Mouse (Mus musculus) adrenal gland, postnatal 4 days (tissue): ENCODE results near the gene Gli2. TPM values are rescaled to one million over a fixed set of nuclear protein-coding genes. Genes with fewer than 3 reads are reported as not detected.

Source experiments
- DNase-seq, 2 experiments: peaks; one replicate each; pipeline ENCODE4 v3.0.0; 2021 to 2022; ENCODE audit warnings: low spot score in 2 of 2, mixed read lengths in 2 of 2
- total RNA-seq, 2 experiments: library from RNA; stranded (reverse); gene quantifications; 2 replicates each; pipeline ENCODE4 v1.2.3; 2021

Gli2 gene
- total RNA-seq, 2 experiments from 2014 or later: 3.9 to 4.3 TPM

DNA sequence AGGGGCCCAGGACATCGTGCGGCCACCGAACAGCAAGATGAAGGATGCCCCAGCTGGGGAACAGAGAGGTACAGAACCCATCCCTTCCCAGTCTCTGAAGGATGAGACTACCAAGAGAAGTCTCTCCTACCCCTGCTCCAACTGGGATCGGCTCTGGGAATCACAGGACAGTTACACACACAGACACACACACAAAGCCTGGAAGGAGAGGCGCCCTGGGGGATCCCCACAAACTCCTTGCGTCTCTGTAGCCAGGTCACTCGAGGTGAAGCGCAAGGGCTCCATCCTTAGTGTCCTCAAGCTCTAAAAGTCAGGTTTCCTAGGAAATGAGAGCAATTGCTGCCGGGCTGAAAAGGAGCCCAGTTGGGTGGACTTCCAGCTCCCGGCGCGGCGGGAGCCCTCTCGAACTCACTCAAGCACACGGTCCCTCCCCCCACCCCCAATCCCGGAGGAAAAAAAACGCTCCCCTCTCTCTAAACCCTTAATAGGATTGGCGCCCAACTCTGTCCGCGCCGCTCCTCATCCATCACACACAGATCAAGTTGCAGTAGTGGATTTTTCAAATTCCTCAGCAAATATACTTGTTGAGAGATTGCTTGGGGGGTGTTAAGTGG, 1.4 kb downstream of the Gli2 start:
- DNase-seq: no peak

DNA sequence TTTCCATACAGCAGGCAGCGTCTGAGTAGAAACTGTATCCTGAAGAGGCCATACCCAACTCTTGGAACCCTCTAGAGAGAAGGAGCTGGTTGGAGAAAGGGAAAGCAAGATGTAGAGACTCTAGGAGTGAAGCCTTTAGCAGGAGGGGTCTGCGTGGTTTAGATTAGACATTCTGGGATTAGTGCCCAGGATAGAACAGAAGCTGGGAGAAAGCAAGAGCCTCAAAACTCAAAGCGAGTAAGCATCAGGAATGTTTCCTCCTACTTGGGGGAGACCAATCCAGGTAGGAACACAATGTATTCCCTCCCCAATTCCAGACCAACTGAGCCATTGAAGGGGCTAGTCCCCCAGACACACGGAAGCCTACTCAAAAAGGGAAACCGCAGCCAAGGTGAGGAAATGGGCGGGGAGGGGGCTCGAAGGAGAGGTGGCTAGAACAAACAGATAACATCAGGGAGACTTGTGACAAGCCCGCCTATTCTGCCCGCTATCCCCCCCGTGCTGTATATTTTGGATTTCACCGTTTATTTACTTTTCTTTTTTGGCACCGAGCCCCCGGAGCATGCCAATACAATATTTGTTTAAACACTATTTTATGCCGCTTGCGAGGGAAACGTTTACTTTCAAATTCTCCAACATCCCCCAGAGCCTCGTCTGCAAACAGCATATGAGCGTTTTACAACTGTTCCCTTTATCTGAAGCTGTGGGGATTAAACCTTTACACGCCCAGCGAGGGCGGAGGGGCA, 2.1 kb downstream of the Gli2 start:
- no peak for DNase-seq

DNA sequence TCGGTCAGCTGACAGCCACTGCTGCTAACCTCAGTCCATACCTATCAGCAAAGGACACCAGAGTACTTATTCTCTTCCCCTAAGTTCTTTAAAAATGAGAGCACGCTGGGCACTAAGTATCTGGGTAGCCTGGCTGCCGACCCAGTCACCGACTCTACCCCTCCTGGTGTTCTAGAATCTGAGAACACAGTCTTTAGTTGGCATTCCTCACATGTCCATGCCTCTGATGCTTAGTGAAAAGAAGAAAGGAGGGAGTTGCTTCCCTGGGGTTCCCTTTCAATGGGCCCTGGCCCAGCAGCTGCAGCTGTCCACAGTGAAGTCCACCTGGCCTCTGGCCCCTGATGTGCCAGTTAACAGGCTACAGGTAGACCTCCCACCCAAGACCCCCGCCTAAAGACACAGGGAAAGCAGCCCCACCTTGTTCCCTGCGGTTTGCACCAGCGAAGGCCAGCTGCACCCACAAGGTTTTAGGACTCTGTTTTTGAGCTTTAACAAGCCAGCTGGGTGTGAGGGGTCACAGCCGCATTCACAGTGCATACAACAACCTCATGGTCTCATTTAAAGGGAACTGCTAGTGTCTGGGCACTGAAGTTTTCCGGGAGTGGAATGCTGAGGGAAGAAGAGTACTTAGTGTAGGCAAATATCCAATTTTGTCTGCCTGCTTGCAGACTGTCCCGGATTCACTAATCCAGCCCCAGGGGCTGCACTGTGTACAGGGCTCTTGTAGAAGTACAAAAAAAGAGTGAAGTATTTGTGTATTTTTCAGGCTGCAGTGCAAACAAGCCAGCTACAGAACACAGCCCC, 3.4 kb downstream of the Gli2 start:
- no peak for DNase-seq

DNA sequence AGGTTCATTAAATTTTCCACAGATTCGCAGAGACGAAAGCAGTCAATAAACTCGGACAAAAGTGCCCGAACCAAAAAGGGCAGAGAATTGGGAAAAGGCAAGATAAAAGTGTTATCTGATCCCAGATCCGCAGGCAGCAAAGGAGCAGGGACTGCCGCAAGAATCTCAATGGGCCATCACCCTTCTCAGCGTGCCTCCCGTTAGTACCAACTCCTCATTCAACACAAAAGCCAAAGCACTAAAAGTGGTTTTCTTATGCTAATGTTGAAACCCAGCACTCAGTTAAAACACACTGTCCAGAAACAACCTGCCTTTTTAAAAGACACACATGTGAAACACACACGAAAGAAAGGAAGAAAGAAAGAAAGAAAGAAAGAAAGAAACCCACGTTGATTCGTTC, 4.4 kb downstream of the Gli2 start:
- no peak for DNase-seq

DNA sequence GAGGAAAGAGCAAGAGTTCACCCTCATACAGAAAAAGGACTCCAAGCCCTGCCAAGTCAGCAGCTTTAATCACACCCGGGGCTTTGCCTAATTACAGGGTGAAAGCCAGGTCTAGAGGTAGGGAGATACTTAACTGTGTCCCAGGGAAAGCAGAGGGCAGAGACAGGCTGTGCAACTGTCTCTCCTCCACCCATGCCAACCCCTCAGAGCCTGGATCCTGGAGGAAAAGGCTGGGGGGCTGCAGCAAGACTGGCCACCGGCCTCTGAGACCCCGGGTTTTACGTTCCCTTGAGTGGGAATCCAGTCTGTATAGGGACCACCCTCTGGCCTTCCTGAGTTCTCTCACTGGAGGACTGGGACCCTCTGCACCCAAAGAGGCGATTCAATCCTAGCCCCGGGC, 4.9 kb downstream of the Gli2 start:
- no peak for DNase-seq

DNA sequence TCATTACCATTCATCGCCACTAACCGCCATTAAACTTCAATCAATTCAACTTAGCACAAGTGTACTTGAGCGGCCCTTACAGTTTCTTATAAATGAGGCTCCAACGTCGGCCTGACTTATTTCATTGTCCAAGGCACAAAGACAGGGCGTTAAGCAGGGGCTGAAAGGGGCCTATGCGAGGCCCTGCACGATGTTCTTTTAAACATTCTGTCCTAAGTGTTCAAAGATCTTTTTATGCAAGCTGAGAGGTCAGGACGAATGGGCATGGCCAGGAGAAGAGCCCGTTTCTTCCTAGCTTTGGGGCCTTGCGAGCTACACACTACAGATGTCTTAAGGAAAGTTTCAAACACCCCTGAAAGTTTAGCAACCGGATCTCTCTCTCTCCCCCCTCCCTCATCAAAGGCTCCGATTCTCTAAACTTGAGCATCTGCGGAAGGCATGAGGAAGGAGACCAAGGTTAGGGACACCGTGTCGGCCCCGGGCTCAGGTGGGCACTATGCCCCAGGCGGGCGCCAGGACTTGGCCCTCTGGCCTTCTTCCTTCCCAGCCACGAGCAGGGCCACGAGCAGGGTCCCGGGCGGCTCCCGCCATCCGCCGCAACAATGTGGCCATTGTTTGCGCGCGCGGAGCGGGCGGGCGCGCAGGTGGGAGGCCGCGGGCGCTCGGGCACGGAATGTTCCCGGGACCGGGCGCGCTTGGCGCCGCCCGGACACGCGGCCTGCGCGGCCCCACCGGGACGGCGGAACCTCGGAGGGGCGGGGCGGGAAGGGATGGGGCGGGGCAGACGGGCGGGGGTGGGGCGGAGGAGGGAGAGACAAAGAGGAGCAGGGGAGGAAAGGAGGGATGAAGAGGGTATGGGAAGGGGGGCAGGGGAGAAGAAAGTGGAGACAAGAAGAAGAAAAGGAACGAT, 5.7 kb downstream of the Gli2 start:
- DNase-seq: no peak

DNA sequence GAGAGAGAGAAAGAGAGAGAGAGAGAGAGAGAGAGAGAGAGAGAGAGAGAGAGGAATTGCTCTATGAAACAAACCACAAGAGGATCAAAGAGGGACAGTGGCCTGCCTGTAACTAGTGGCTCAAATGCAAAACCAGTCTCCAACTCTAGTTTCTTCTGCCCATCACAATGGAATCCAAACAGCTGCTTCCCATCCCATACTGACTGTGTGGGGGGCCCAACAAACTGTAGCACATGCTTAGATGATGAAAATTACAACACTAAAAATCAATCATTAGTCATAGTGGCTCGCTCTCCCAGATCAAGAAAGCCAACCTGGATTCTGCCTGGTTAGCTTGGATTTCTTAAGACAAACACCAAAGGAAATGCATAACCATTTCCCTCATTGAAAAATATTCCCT, 15.0 kb downstream of the Gli2 start:
- DNase-seq: no peak

DNA sequence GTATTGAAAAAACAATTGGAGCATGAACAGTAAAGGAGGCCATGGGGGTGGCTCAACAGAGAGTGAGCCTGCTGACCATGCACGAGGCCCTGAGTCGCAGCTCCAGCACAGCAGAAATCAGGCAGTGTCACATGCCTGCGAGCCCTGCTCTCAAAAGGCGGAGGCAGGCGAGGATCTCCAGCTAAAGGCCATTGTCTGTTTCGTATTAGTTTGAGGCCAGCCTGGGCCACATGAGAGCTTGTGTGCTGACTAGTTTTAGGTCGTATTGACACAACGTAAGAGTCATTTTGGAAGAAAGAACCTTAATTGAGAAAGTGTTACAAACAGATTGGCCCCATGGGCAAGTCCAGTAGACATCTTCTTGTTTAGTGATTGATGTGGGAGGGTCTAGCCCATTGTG, 17.5 kb downstream of the Gli2 start:
- DNase-seq: no peak

DNA sequence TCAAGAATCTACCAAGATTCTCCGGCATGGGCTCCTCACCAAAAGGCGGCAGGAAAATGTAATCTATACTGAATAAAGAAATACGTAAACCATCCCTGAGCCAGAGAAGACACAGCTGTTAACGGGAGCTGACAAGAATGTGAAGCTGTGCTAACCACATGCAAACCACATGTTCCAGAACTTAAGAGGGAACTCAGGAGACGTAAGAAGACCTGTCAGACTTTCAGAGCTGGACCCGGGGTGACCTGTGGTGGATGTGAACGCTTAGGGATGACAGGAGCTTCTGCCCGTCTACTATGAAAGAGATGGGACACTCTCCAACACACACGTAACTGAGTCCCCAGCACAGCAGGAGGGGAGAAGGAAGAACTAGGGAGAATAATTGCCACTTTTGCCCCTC, 18.1 kb downstream of the Gli2 start:
- DNase-seq: no peak

DNA sequence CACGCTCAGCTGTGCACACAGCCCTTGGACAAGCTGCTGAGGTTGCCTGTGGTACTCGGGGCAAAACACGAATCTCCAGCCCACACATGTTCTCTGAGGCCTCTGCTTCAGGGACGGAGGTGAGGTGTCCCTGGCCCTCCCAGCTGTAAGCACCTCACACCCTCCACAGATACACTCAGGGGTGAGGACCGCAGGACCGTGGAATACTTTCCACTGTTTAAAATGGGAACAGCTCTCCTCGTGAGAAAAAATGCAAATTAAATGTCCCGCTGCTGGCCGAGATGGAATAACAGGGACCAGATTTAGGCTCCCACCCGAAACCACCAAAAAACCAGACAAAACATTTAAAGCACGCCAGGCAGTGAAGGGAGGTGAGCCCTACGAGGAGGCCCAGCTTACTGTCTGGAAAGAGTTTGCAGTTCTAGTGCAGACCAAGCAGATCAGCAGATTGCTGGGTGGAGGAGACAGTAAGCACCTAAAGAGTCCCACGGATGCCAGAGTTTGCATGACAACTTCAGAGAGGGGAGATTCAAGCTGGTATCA, 19.2 kb downstream of the Gli2 start:
- DNase-seq: no peak

DNA sequence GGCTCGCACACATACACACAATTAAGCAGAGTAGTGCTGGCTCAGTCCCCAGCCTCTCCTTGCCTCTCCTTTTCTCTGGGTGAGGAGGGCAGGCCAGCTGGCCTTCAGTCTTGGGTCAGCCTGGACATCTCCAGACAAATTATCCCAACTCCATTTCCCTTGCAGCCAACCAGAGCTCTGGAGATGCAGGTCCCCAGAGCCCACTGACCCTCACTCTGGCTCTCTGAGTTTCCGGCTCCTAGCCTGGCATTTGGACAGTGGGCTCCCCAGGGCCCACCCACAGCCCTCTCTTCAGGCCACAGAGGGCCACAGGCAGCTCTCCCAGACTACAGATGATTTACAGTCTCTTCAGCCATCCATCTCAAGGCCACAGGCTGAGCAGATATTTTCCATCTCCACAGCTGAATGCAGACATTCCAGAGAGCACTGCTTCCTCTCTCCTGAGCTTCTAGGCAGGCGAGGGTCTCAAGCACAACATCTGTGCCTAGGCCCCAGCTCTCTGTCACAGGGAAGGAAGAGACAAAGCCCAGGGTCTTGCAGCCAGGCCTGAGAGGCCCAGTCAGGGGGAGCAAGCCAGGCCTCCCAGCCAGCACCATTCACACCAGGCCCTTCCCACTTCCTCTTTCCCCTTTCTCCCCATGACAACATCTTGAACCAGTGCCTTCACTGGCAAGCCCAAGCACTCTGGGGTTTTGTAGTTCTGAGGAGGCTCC, 19.8 kb downstream of the Gli2 start:
- no peak for DNase-seq

DNA sequence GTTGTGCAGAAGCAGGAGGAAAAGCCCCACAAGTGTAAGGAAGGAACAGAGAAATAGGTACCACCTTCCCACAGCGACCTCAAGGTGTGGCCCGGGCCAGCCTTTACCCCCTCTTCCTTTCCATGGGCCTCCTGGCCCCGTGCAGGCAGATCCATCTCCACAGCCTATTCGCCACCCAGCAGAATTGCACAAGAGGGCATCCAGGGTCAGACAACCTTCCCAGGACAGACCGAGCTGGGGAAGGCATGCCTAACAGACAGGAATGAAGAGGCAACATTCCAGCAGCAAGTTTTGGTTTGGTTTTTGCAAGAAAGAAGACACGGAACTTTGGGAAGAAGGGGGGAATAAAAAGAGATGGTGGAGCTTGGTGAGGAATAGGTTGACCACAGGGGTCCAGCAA, 22.2 kb downstream of the Gli2 start:
- no peak for DNase-seq

DNA sequence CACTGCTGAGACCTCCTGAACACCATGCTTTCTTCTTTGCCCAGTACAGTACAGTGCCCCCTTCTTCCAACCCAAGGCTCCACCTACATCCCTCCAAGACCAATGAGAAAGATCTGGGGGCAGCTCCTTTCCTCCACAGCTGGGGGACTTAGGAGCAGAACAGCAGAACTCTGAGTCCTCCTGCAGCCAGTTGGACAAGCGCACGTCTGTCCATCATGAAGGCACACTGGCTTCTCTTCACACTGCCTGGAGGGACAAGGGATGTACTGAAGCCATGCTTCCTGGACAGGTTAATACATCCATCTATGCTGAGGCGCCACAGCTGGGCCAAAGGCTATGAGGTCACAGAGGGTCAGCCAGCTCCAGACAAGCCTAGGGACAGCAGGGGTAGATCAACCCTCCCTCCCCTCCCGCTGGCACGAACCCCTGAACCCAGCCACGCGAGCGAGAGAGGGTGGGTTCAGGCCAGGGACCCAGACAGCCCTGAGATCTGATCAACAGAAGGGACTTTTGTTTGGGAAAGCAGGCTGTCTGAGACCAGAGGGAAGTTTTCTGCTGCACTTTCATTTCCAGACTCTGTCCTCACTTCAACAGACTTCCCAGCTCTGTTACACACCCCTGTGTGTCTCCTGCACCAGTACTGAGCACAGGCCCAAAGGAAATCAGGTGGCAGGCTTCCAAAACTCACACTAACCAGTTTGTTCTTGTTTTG, 27.6 kb downstream of the Gli2 start:
- no peak for DNase-seq

DNA sequence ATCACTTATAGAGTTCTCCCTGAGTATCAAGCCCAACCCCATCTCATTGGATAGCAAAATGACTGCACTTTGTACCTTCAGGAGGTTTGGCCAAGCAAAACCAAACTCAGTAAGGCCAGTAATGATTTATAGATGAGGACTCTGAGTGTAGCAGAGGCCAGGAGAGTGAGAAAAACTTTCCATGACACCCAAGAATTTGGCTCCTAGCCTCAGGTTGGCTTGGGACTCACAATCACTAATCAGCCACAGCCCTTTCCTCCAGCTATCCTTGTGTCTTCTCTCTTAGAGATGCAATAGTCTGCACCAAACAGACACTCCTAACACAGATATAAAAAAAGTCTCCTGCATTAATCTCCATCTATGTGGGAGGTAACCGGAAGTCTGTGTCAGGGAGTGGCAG, 31.1 kb downstream of the Gli2 start:
- DNase-seq: no peak

DNA sequence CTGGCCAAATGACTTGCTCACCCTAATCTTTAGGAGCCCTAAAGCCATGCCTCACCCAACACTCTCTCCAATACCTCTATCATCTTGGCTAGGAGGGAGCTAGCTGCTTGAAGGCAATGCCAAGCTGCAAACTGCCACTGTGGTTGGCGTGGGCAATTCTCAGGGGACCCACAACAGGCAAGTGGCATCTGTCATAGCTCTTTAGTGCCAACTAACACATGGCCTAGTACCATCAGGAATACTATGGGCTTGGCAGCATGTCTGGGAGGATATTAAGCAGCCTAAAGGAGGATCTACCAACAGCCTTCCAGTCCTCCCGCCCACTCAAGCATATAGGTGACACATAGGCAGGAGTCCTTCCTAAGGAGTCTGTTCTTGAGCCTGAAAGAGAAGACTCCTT, 33.3 kb downstream of the Gli2 start:
- no peak for DNase-seq

DNA sequence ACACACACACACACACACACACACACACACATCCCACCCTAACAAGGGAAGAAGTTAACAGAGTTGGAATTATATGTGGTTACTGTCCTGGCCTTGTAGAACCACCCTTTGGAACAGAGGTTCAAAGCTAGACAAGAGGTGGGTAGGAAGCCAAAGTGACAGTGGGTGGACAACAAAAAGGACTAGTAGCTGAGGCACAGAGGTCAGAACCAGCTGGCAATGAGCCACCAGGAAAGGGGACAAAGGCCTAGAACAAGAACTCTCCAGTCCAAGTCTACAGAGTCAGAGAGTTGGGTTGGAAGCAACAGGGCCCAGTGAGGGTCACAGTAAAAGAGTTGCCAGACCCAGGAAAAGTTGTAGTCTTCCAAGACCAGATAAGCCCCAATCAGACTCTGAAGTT, 34.4 kb downstream of the Gli2 start:
- DNase-seq: no peak

DNA sequence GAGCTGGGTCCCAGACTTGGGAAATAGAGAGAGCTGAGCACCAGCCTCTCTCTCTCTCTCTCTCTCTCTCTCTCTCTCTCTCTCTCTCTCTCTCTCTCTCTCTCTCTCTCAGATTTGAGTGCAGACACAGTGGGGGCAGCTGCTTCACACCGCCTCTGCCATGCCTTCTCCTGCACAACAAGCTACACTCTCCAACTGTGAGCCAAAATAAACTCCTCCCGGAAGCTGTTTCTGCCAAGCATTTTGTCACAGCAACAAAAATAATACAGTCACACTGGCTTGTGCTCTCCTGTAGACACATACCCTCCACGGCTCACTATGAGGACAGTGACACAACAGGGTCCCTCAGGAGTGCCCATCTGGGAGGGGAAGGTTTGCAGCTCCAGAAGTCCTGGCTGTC, 36.6 kb downstream of the Gli2 start:
- DNase-seq: no peak

DNA sequence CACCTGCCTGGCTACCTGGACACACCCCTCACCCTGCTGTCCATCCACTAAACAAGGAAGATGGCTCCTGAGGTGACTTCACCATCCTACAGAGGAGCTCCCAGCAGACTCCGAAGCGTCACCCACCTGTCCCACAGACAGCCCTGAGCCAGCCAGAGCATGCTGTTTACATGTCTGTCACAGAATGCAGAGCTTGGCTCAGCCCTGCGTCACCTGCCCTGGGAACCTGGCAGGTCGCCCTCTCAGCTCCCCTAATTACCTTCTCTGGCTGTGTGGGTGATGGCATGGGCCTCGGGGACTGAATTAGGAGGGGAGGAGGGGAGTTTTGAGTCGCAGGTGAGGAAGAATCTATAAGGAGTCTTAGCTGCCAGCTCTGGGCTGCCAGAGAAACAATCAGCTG, 38.3 kb downstream of the Gli2 start:
- DNase-seq: no peak

DNA sequence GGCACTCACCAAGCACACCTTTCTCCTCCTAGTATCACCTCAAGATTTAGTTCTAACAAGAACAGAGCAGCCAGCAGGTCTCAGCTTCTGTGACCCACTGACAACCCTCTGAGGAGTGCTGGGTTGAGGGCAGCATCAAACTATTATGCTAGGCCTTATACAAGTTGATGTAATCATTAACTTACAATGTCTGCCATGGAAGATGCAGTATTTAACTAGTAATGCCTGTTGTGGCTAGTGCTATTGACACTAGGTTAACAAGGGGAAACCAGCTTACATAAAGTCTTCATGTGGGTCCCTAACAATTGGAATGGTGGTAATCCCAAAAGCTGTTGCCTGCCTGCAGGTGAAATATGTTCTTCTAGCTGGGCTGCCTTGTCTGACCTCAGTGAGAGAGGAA, 44.5 kb downstream of the Gli2 start:
- DNase-seq: no peak
